Mouse (Mus musculus) frontal cortex, postnatal 25 days (tissue): ENCODE data around the gene Ifit3.
A peak's percentile ranks its signal among the peaks of the same experiment; 100 is the strongest.
"Not testable (repeated sequence)": the region's sequence is repeated elsewhere in the genome, so short reads cannot be mapped to it uniquely, and the experiment has no call there.

Experiments used
- DNase-seq, 2 experiments: peaks; one replicate each; pipeline ENCODE4 v3.0.0; 2022; ENCODE audit warnings: low spot score in 2 of 2

Gene Ifit3

DNA sequence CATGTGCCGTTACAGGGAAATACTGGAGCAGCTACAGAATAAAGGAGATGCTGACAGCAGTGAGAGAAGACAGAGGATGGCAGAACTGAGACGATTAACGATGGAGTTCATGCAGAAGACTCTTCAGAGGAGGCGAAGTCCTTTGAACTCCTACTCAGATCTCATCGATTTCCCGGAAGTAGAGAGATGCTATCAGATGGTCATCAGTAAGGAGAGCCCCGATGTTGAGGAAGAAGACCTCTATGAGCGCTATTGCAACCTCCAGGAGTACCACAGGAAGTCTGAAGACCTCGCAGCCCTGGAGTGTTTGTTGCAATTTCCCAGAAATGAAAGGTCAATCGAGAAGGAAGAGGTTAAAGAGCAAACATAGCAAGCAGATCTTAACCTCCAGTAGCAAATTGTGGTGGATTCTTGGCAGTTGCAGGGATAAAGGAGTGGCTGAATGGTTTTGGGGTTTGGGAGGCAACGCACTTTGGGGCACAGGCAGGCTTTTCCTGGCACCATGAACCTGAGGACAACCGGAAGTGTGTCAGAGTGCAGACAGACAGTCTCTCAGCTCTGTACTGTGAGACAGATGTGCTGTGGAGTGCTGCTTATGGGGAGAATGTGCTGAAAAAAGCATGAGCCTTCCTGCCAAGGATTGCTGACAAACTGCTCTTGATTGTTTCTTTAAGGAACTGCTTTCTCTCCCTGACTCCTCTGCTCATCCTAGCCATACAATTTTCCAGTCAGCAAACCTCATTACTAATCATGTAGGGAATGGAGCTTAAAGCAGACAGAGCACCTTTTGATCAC is 4.8 kb downstream of the Ifit3 start:
- DNase-seq = not testable (repeated sequence)

DNA sequence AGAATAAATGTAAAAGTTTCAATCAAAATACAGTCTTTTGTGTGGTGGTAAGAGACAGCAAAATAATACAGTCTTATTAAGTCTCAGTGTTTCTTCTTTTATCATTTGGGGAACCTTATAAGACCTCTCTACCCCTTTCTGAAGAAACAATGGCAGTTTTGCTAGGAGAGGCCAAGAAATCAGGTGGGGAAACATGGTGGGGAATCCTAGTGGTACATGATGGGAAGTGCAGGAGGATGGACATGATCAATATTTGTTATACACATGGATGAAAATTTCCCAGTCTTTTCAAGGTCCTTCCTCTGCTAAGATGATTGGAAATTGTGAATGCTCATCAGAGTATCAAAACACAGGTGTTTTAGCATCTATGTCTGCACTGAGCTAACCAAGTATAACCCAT is 5.6 kb downstream of the Ifit3 start:
- DNase-seq = no peak

DNA sequence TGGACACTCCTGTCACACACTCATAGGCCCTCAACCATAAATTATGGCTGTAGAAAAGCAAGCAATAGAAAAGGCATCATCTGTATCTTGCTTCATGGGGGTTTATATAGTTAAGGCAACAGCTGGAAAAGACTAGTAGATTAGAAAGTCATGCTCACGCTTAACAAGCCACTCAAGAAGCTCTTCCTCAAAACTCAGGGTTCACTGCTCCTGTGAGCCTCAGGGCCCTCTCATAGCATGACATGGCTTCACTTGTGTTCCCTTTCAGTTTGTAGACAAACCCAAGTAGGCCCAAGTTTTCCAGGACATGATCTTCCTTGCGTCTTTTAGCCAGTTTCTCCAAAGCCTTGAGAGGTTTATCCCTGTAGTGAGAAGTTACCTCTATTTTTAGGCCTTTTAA is 10.1 kb downstream of the Ifit3 start:
- no peak for DNase-seq

DNA sequence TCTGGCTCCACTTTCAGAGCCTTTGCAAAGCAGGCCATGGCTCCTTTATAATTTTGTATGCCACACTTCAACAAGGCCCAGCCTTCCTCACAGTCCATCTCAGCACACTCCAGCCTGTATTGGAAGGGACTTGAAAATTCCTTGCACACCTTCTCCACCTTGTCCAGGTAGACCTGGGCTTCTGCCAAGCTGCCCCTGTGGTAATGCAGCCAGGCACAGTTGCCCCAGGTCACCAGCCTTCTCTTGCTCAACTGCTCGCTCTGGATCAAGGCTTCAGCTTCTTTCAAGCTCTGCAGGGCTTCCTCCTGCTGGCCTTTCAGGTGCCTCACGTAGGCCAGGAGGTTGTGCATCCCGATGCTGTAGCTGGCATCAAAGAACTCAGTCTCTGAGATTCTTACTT is 11.2 kb downstream of the Ifit3 start:
- not testable (repeated sequence) for DNase-seq

DNA sequence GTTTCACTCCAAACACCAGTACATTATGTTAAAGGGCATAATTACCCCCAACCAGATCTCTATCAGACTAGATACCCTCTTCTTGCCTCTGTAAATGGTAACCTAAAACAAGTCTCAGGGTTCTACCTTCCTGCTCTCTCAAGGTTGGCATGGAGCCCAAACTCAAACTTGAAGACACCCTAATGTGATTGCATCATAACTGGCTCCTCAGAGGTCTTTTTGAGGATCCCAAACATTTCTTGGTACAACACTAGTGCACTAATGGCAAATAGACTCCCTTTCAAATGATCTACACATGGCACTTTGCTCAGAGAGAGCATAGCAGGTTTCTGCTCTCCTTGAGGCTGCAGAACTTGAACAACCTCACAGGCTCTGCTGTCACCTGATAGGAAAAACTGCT is 13.5 kb downstream of the Ifit3 start:
- no peak for DNase-seq

DNA sequence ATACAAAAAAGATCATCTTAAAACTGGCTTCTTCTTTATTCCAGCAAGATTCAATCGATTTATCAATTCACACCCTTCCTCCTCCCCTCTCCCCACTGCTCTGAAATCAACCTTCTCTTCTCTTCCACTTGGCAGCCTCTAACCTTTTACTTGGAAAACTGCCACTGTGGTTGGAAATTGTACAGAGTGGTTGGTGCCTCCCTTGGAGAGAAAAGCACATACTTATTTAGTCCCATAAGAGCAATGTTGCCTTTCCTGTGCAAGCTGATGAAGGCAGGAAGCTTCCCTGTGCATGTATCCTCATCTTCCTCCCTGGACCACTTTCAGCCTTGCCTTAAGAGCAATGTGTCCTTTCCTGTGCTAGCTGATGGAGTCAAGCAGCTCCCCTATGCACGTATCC is 15.0 kb downstream of the Ifit3 start:
- no peak for DNase-seq

DNA sequence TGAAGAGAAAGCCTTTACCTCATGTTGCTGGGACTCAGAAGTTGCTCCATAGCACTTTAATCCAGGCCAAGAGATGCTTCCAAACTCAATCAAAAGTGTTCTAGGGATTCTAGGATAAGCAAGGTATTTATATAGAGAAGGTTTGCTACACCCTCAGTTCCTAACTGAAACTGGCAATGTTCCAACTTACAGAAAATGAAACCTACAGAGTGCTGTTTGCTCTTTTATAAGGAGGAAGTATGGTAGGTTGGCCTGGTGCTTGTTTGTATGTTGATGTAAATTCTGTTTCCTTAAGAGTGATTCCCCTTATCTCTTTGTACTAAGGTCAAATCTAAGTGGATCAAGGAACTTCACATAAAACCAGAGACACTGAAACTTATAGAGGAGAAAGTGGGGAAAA is 15.9 kb downstream of the Ifit3 start:
- DNase-seq = not testable (repeated sequence)

DNA sequence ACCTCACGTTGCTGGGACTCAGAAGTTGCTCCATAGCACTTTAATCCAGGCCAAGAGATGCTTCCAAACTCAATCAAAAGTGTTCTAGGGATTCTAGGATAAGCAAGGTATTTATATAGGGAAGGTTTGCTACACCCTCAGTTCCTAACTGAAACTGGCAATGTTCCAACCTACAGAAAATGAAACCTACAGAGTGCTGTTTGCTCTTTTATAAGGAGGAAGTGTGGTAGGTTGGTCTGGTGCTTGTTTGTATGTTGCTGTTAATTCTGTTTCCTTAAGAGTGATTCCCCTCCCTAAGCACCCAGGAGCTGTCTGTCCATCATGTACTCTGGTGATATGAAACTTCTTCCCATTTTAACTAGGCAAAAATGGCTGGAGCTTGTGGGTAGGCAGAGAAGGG is 18.6 kb downstream of the Ifit3 start, which contains the start of gene Ifit1bl1:
Gene Ifit1bl1 (minus strand): TSS at position 69 of the 400 bp plus-strand sequence.
- not testable (repeated sequence) for DNase-seq

DNA sequence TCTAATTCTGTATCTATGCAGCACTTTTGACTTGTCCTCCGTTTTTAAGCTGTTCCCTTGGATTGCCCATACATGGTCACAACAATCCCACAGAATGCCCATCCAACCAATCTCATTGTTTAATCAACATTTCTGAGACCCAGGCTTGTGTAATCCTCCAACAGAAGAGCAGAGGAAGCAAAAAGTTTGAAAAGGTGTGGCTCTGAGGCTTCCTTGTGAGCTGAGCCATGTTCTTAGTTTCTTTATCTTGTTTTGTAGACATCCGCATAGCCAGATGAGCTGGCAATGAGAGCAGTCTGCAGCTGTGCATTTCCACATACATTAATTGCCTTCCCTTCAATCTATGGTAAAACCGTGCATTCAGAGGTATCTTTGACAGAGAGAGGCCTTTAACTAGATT is 22.1 kb downstream of the Ifit3 start:
- DNase-seq = no peak

DNA sequence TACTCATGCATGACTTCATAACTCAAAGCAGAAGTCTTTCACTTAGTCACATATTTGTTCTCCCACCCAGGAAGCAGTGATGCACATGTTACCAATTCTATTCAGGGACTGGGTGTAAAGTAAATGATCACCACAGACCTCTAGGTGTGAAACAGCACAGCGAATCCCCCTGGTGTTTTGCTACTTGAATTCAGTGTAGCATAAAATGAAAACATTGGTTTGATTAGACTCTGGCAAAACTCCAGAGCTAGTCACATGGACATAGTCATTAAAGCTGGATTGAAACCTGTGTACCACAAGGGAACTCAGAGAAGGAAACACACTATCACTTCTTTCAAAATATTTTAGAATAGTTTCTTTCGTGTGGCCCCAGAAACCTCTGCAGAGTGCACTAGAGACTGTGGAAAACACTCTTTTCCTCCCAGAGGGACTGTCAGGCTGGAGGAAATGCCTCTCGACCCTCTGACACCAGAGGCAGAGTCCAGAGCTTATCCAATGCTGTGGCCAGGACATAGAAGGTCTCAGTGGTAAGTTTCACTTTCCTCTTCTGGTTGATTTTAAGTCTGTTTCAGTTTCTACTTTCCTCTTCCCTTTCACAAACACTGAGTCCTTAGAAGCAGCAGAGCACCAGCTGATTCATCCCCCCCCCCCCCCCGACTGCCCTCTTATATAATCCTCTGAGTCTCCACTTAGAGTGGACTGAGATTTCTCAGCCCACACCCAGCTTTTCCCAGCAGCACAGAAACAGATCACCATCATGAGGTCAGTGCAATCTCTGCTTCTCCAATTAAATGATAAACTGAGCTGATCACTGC is 24.1 kb downstream of the Ifit3 start, which contains the start of gene Ifit3b:
Gene Ifit3b (plus strand): TSS at position 734 of the 815 bp plus-strand sequence.
- not testable (repeated sequence) for DNase-seq

DNA sequence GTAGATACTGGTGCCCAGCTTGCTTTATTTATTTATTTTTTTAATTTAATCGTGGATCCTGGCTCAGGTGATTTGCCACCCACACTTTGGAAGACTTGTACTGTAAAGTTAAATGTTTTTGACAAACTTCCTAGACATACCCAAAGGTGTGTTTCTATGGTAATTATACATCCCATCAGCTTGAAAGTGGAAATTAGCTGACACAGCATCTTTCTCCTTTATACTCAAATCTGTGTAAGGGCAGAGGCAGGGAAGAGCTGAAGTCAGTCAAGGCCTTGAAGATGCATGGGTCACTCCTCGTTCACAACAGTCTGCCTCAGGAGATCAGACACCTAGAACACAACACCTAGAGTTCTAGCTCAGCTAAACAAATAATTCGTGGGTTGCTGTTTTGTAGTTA is 26.8 kb downstream of the Ifit3 start:
- not testable (repeated sequence) for DNase-seq

DNA sequence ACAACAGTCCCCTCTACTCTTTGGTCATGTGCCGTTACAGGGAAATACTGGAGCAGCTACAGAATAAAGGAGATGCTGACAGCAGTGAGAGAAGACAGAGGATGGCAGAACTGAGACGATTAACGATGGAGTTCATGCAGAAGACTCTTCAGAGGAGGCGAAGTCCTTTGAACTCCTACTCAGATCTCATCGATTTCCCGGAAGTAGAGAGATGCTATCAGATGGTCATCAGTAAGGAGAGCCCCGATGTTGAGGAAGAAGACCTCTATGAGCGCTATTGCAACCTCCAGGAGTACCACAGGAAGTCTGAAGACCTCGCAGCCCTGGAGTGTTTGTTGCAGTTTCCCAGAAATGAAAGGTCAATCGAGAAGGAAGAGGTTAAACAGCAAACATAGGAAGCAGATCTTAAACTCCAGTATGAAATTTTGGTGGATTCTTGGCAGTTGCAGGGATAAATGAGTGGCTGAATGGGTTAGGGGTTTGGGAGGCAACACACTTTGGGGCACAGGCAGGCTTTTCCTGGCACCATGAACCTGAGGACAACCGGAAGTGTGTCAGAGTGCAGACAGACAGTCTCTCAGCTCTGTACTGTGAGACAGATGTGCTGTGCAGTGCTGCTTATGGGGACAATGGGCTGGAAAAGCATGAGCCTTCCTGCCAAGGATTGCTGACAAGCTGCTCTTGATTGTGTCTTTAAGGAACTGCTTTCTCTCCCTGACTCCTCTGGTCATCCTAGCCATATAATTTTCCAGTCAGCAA is 29.1 kb downstream of the Ifit3 start:
- DNase-seq = not testable (repeated sequence)

DNA sequence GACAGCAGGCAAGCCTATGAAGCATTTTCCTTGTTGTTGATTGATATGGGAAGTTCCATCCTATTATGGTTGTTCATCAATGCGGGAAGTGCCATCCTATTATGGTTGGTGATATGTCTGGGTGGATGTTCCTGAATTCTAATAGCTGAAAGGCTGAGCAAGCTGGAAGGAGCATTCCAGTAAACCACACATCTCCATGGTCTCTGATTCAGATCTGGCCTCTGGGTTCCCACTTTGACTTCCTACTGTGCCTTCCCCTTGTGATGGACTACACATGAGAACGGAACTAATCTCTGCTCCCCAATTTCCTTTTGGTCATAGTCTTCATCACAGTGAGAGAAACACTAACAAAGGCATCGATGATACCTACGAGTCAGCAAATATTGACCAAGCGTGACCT is 37.5 kb downstream of the Ifit3 start:
- DNase-seq = no peak

DNA sequence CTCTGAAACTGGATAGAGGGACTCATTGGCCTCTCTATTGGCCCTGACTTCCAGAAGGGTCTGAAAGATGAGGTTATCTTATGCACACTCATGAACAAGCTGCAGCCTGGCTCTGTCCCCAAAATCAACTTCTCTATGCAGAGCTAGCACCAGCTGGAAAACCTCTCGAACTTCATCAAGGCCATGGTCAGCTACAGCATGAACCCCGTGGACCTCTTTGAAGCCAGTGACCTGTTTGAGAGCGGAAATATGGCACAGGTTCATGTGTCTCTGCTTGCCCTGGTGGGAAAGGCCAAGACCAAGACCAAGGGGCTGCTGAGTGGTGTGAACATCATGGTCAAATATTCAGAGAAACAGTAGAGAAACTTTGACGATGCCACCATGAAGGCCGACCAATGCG is 40.5 kb downstream of the Ifit3 start:
- DNase-seq = no peak

DNA sequence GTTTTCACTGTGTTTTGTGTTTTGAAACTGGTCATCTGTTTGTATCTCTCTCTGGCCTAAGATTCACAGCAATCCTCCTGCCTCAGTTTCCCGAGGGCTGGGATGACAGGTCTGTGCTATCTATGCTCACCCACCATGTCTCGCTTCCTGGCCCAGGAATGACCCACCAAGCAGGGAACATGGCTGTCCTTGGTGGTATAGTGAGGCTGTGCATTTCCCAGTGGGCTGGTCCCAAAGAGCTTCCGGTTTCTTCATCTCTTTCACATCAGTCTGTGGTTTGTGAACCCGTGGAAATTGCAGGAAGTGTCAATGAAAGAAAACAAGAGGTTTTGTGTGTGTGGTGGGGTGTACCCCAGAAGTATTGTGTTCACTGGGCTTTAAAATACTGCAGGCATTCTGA is 41.3 kb downstream of the Ifit3 start:
- no peak for DNase-seq

DNA sequence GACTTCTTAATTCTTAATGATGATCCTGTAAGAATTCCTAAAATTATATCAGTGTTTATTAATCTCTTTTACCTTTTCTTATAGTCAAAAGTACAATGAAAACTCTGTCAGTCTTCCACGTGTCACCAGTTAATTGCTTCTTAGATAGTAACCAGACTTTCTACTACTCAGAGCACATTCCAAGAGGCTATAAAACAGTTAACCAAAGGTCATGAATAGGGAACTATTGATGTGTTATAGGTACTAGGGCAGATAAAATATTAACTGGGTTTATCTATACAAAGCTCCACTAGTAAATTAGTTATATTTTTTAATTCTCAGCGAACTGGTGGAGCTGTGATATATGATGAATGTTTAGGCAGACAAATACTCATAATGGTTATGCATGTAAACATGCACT is 44.2 kb downstream of the Ifit3 start:
- no peak for DNase-seq

DNA sequence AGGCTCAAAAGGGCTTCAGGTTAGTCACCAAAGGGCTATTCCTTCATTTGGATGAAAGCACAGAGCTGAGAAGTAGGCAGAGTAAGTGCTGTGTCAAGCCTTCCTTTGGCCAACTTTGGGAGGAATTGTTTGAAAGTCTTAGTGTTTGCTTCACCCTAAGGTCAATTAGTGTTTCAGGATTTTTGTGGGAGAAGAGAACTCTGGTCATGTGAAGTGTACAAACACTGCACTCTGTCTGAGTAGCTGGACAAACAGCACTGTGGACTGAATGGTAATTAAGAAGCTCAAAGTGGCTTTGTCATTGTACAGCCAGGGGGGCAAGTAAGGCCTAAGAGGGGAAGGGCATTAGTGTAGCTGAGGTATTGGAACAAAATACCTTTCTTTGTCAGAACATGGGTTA is 48.2 kb downstream of the Ifit3 start:
- no peak for DNase-seq

DNA sequence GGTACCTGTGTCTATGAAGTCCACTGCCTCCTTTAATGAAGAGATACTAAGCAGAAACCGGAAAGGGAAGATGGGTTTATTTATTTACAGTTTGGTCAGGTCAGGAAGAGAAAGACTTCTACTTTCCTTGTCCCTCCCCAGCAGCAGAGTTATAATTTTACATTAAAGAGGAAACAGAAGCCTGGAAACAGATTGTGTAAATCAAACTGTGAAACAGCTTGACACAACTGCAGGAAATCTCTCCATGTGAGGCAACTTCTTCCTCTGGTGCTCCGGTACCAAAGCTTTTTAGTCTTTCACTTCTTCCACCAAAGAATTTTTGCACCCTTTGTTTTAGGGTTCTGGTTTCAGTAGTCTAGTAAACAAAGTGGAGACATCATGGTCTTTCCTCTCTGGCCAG is 50.2 kb downstream of the Ifit3 start:
- no peak for DNase-seq

DNA sequence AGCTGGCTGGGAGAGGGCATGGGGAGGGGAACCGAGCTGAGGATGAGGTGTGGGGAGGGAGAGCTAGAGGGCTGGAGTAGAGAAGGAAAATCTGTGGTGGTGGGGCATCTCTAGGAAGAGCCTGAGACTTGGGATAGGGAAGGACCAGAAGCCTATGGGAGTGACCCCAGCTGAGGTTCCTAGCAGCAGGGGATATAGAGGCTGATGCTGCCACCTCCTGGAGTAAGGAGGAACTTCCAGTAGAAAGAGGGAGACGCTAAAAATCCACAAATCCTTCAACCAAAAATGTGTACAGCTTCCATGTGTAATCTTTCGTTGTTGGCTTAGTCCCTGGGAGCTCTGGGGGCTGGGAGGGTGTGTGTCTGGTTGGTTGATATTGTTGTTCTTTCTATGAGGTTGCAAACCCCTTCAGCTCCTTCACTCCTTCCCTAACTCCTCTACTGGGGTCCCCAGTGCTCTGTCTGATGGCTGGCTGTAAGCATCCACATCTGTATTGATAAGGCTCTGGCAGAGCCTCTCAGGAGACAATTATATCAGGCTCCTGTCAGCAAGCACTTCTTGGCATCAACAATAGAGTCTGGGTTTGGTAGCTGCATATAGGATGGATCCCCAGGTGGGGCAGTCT is 53.7 kb downstream of the Ifit3 start:
- DNase-seq = peak; percentile 45 to 51
